Mouse (Mus musculus) left cerebral cortex, adult 8-10 months (tissue): ENCODE results near the gene Fv1. TPM values are rescaled to one million over a fixed set of nuclear protein-coding genes. Genes with fewer than 3 reads are reported as not detected.
"Not testable (repeated sequence)": the region's sequence is repeated elsewhere in the genome, so short reads cannot be mapped to it uniquely, and the experiment has no call there.

Experiments
- DNase-seq, 2 experiments: peaks; one replicate each; pipeline ENCODE4 v3.0.0; 2022; ENCODE audit warnings: low spot score in 2 of 2
- total RNA-seq, 4 experiments: library from RNA; stranded (reverse); gene quantifications; 2 replicates each; pipeline ENCODE4 v1.2.4; 2022

Fv1 gene
- total RNA-seq = 10 to 100 TPM in 2 of 4 experiments, 1 to 10 TPM in 2; 7.6 to 10.8 (median 9.9) TPM

DNA sequence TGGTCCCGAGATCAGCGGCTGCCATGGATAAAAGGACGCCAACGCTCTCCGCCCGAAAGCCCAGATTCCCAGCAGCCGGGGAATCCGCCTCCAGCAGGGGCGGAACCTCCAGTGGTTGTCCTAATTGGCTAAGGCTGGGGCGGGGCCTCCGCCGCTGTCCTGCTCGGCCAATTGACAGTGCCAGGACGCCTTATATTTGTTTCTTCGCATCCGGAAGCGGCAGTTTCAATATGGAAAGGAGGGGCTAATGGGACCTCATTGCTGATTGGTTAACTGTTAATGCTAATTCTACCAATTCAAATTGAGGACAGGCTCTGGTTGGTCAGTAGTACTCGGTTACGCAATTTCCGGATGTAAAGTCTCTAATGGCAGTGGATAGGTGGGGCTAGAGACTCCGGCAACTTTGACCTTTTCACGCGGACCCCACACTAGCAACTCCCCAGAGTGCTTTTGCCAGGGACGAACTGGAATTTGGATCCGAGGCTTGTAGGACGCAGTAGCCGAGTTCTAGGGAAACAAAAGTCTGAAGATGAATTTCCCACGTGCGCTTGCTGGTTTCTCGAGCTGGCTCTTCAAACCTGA lies at the start of gene Fv1, which contains the start of gene Miip:
TSS of gene Fv1 (plus strand) at position 530 of the 582 bp plus-strand sequence.
TSS of gene Miip (minus strand) at position 367 of the 582 bp plus-strand sequence.
- DNase-seq = peak; percentile 84 to 99

DNA sequence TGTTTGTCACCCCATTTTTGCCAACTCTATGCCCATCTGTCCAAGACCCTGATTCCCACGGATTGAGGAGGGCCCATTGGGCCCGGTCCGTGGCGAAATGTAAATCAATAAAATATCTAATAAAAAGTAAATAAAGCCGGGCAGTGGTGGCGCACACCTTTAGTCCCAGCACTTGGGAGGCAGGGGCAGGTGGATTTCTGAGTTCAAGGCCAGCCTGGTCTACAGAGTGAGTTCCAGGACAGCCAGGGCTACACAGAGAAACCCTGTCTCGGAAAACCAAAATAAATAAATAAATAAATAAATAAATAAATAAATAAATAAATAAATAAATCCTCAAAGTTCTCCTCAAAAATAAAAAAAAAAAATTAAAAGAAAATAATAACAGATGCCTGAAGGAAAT lies 49.1 kb upstream of the Fv1 start:
- not testable (repeated sequence) for DNase-seq

DNA sequence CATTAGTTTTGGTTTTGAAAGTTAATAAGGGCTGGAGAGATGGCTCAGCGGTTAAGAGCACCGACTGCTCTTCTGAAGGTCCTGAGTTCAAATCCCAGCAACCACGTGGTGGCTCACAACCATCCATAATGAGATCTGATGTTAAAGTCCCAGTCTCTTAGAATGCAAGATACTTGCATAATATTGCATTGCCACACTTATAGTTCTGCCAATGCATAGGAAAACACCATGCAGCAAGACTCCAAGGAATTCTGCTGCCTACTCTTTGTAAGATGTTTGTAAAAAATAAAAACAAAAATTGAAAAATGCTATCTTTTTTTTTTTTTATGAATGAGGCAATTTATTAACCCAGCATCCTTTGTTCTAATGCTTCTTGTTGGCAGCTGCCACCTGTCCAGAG lies 47.4 kb upstream of the Fv1 start:
- not testable (repeated sequence) for DNase-seq

DNA sequence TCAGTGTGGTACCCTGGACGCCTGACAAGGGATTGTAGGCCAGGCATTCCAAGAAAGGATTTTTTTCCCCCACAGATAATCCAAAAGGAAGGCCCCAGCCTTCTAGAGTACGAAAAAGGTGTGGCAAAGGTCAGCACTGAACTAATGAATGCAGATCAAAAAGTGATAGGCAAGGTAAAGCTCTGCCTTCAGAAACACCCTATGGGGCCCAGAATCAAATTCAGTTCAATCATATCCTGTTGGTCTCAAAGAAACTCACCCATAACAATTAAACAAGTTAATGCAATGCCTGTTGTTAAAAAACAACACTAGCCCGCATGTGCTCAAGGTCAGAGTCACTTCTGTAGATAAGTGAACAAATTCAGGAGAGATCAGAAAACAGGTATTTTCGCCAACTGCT lies 44.4 kb upstream of the Fv1 start:
- DNase-seq = no peak

DNA sequence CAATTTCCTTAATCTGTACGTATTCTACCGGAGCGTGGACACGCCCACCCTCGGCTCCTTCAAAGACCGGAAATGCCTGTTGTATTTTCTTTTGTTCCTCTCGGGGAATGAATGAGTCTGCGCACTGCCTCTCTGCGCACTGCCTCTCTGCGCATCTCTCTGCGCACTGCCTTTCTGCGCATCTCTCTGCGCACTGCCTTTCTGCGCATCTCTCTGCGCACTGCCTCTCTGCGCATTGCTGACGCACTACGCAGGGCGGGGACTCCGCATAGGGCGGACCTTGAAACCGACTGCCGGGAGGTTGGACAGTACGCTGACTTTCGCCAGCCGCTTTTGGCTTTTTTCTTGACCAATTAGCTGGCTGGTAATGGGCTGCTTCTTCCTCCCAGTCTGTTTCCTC lies 29.5 kb upstream of the Fv1 start:
- DNase-seq = not testable (repeated sequence)

DNA sequence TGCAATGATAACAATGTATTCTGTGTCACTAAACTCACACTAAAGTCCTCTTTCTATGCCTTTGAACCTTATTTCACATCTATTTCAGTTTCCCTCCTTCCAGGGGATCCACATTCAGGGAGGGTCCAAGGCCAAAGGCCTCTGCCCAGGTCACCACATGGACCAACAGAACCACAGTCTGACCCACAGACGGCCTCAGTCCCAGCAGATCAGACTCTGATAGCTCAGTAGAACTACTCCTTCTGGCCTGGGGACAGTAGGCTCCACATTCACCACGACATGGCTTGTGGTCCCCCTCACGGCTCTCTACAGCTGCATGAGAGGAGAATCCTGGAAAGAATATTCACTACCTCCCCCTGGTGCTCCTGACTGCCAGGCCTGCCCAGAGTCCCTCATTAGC lies 25.9 kb upstream of the Fv1 start:
- no peak for DNase-seq

DNA sequence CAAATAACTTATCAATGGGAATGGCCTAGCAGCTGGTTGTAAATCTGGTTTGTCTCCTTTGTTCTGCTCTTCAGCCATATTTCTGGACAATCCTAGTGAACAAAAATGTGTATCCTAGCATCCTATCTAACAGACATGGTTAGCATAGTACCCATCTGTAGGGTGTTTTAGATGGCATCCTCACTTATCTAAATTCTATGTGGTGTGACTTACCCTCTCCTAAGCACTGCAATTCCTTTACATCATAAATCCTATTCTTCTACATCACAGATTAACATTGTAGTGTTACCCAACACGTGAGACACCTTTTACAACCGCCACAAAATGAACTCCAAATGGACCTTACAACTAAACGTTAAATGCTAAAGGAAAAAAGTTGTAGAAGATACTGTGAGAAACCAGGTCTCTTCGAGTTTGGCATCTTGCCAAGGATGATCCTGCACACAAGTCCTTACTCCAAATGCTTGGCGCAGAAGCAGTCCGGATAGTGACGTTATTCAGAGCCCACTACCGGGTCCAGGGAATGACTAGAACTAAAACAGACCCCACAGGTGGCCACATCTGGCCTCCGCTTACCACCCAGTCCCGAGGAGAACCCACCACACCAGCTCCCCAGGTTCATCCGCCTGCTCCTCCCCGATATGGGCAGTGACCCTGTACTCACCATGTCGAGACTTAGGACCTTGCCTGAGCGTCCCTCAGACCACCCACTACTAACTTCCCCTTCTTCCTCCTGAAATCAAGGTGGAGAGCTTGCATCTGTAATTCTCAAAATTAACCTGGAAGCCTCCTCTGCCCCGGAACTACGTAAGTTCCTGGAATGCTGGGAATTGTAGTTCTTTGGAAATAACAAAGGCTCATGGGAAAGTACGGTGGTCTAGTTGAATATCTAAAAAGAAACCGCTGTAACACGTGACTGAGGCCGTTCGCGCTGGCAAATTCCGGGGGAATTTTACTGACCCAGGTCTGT lies 20.9 kb upstream of the Fv1 start, which contains the start of gene Zfp933:
TSS of gene Zfp933 (minus strand) at position 753 of the 970 bp plus-strand sequence.
- DNase-seq = peak; percentile 53 to 75

DNA sequence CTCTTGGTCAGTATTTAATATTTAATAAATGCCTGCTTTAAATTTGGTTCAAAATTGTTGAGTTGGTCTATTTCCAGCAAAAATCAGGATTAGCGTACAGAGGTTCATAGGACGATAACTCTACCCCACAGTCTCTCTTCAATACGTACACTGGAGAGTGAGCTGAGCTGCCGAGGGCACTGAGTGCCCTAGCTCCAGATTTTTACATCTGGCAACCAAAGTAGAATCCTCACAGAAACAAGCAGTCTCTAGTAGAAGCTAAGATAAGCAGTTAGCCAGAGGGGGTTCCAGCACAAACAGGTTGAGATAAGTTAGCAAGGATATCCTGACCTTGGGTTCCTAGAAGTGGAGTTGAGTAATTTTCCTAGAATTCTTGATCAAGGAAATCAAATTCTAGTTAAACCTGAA lies 20.2 kb upstream of the Fv1 start:
- no peak for DNase-seq

DNA sequence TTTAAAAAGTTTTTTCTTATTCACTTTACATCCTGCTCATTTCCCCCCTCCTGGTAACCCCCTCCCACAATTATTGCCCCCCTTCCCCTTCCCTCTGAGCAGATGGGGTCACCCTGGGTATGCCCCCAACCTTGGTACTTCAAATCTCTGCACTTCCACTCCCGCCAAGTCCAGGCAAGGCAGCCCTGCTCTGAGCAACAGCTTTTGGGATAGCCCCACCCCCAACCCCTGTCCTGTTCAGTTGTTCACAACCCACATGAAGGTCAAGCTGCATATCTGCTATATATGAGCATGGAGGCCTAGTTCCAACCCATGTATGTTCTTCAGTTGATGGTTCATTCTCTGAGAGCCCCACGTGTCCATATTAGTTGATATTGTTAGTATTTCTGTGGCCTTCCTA lies 18.0 kb upstream of the Fv1 start:
- DNase-seq = no peak

DNA sequence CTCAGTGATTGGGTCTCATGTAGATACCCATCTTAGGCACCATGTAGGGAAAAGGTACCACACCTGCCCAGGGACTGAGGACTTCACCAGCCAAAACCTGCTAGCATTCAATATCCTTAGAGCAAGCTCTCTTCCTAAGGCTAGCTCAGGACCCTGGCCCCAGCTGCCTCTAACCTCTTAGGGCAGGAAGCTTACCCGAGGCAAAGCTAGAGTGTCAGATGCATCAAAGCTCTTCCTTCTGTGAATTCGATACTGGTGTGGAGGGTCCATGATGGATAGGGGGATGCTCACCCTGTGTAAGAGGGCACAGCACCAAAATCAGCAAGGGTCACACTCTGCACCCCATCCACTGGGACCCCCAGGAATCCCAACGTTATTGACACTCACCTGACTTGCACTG lies 6.7 kb upstream of the Fv1 start:
- no peak for DNase-seq

DNA sequence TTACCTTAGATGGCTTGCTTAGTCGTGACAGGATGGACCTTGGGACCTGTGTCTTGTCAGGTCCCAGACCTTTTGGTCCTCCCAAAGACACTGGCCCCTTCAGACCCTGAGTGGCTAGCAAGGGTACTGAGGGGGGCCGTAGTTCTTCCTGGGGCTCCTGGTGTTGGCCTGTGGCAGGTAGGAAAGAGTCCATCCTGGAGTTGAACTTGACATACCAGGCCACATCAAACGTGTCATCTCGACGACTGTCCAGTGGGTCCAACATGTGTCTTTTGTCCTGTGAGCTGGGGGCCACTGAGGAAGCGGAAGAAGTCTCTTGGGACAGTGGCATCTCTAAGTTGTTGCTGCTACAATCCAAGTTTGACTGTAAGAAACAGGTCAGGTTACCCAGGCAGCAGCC lies 3.1 kb upstream of the Fv1 start:
- no peak for DNase-seq

DNA sequence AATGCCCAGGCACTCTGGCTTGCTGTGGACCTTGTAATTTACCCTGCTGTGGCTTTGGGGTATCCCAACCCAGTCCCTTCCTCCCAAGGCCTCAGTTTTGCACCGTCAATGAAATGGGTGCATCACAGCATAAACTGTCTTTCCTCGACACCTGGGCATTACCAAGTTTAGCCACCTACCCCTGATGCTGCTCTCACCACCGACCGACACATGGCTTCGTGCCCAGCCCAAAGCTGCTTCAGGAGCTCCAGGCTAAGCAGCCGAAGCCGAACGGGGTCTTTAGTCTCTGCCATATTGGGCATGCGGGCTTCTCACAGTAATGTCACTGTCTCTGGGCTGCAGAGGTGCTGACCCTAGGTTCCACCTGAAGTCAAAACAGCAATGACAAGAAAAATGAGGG lies 2.7 kb upstream of the Fv1 start:
- no peak for DNase-seq

DNA sequence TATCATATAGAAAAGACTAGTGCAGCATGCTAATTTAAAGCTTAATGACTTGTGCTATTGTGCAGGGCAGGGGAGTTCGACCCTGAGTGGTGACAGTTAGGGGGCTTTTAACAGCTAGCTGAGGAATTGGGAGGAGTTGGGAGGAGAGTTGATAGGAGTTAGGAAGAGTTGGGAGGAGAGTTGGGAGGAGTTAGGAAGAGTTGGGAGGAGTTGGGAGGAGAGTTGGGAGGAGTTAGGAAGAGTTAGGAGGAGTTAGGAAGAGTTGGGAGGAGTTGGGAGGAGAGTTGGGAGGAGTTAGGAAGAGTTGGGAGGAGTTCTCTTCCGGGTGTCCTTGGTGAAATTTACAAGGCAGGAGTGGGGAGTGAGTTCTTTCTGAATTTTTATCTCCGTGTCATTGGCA lies 2.0 kb upstream of the Fv1 start:
- not testable (repeated sequence) for DNase-seq

DNA sequence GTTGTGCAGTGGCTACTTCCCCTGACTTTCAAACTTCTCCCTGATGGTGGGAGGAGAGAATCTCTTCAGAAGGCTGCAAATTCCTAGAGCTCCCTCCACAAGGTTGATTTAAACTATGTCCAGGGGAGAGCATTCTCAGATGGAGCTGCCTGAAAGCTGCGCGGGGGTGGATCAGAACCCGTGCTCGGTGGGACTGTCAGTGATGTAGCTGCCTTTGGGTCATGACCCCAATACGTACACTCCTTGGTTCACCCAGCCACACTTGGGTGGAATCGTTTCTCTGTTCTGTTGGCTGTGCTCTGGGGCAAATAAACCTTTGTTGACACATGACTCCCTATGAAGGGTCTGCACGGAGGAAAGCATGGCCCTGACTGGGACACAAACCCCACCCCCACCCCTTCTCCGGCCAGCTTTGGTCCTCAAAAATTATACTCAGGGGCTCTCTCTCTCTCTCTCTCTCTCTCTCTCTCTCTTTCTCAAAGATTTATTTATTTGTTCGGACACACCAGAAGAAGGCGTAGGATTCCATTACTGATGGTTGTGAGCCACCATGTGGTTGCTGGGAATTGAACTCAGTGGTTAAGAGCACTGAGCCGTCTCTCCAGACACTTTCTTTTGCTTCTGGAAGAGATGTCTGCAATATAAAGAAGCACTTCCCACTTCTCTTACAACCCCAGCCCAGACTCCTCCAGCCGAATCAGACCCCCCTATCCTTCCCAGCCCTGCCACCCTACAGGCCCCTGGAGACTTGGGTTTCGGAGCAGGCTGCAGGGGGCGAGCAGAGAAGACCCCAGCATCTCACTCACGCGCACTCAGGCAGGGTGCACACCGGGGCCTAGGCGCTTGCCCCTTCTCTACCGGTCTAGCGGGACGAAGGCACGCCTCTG lies 973 bp upstream of the Fv1 start:
- DNase-seq = no peak

DNA sequence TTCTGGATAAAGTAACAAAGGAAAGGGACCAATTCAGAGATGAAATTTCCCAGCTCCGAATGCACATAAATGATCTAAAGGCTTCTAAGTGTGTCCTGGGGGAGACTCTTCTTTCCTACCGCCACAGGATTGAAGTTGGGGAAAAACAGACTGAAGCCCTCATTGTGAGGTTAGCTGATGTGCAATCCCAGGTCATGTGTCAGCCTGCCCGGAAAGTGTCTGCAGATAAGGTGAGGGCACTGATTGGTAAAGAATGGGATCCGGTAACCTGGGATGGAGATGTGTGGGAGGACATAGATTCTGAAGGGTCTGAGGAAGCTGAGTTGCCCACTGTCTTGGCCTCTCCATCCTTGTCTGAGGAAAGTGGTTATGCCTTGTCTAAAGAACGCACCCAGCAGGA lies 459 bp downstream of the Fv1 start:
- no peak for DNase-seq

DNA sequence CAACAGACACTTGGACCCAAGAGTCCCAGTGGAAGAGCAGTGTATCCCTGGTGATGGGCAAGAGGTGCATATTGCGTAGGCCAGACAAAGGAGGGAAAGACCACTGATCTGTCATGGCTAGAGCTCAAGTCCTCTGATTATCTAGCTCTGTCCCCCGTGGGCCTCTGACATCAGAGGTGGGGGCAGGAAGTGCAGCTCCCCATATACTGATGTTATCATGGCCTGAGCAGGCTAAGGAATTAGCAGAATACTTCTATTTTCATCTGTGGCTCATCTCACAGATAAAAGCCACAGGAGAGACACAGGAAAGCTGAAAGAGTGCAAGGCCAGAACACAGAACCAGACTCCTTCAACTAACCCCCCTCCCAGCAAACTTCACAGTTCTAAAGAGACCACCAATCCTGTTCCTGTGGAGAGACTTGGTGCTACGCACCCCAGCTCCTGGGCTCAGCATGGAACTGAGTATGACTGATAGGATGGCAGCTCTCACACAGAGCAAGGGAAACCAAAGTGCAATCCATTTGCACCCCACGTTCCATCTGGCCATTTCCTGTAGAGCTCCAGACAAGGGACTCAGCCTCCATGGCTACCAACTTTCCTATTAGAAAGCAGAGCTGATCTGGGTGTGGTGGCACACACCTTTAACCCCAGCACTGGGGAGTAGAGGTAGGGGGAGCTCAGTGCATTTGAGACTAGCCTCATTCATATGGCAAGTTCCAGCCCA lies 7.2 kb downstream of the Fv1 start:
- no peak for DNase-seq

DNA sequence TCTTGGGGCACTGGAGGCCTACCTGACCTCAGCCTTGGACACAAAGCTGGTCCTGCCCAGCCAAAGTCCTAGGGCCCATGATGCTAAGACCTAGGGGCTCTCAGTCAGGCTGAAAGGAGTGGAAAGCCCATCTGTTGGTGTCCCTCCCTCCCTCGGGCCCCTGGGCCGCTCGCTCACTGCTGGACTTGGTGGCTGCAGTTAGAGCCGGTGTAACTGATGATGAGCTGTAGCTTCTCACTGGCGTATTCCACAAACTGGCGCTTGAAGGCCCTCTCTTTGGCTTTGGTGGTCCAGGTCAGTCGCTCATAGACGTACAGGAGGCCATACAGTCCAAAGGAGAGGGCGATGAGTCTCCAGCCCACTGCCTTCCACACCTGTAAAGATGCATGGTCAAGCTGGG lies 9.8 kb downstream of the Fv1 start:
- no peak for DNase-seq

DNA sequence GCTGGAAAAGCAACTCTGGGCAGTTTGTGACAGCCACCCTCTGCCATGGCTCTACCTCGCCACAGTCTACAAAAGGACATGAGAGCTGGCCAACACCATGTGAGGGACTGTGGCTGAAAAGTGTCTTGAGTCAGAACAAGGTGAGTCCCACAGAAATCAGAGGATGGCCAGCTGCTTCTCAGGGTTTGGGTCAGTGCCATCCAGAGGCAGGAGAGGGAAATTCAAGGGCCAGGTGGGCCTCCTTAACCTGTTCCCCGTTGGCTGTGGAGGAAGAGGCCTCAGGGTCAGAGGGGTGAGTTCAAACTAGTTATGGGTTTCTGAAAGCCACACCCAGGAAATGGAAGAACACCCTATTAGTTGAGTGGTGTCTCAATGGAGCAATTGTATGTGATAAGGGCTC lies 10.7 kb downstream of the Fv1 start:
- DNase-seq = no peak

DNA sequence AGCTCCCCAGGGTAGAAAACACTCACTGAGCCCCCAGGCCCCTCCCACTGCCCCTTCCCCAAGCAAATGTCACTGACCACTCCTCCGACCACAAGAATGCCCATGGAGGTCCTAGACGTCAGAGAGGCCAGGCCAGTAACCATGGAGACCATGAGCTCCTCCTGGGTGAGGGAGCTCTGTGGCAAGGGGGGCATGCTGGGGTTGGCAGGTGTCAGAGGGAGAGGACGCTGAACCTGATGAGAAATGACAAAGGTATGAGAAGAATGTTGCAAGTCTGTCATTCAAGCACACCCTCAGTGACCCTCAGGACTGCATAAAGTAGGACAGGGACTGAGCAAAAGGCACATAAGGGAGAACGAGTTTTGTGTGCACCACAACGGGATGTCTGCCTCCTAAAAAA lies 11.1 kb downstream of the Fv1 start:
- DNase-seq = no peak

DNA sequence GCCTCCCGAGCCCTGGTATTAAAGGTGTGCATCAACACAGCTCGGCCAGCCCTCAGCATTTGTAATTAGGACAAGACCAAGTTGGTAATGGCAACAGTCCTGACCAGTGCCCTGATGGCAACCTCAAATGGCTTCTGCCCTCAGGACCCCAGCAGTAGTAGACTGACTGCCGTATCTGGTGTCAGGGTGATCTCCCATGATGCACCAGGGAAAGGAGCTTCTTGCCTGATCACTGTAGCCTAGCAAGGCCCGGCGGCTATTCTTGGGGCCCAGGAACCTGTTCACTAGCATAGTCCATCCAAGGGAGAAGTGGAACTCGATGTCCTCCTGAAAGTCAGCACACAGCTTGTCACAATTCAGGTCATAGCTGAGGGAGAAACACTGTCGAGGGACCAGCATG lies 13.0 kb downstream of the Fv1 start:
- no peak for DNase-seq

DNA sequence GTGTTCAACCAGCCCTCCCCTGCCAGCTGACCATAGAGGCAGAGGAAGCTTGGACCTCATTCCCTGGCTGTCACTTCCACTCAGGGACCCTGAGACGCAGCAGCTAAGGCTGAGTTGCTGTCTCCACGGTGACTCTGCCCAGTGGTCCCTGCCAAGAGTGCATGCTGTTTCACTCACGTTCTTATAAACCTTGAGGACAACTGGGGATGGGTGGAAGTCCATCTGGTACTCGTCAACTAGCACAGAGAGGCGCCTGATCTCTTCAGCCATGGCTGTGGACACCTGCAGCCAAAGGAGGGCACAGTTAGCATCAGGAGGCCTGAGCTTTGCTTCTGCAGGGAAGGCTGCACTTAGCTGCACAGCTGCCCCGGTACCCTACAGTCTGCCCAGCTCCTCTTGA lies 14.3 kb downstream of the Fv1 start:
- DNase-seq = no peak
